Mouse (Mus musculus): Measurements from ENCODE around the gene Gm20765. TPM values are rescaled to one million over a fixed set of nuclear protein-coding genes. Genes with fewer than 3 reads are reported as not detected.
"Not testable (repeated sequence)": the region's sequence is repeated elsewhere in the genome, so short reads cannot be mapped to it uniquely, and the experiment has no call there.

Gene Gm20765
- polyA plus RNA-seq (2016; fragmentation: Nextera tagmentation; extraction: Ambion mirVana), result not detected in 2 replicates

DNA sequence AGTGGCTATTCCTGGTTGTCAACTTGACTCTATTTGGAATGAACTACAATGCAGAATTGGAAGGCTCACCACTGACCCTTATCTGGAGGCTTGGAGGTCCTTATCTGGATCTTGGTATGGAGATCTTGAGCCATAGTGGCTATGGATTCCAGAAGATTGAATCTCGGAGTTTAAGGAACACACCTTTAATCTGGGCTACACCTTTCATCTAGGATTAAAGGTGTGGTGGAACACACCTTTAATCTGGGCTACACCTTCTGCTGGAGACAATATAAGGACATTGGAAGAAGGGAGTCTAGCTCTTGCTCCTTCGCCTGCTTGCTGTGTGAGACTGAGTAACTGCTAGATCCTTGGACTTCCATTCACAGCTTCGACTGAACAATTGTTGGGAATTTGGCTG lies at the start of gene Gm20765:
Gene Gm20765 (plus strand): TSS at position 301 of the 400 bp plus-strand sequence.
- WGBS, result no CpG with 5 or more reads among the region's 3 CpGs
- not testable (repeated sequence) for H3K27me3 ChIP-seq (ENCODE audit: insufficient read depth, poor library complexity, severe bottlenecking); H3K9me3 ChIP-seq; H3K4me3 ChIP-seq; H3K4me1 ChIP-seq (replicated peaks); DNase-seq (ENCODE audit: low spot score); H3K36me3 ChIP-seq; H3K27ac ChIP-seq

DNA sequence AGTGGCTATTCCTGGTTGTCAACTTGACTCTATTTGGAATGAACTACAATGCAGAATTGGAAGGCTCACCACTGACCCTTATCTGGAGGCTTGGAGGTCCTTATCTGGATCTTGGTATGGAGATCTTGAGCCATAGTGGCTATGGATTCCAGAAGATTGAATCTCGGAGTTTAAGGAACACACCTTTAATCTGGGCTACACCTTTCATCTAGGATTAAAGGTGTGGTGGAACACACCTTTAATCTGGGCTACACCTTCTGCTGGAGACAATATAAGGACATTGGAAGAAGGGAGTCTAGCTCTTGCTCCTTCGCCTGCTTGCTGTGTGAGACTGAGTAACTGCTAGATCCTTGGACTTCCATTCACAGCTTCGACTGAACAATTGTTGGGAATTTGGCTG lies 42.6 kb upstream of the Gm20765 start, which contains the start of gene Gm21293:
Gene Gm21293 (plus strand): TSS at position 301 of the 400 bp plus-strand sequence.
- not testable (repeated sequence) for H3K36me3 ChIP-seq; H3K27ac ChIP-seq; H3K9me3 ChIP-seq; DNase-seq (ENCODE audit: low spot score); H3K27me3 ChIP-seq (ENCODE audit: insufficient read depth, poor library complexity, severe bottlenecking); H3K4me1 ChIP-seq (replicated peaks); H3K4me3 ChIP-seq
- WGBS, result no CpG with 5 or more reads among the region's 3 CpGs

DNA sequence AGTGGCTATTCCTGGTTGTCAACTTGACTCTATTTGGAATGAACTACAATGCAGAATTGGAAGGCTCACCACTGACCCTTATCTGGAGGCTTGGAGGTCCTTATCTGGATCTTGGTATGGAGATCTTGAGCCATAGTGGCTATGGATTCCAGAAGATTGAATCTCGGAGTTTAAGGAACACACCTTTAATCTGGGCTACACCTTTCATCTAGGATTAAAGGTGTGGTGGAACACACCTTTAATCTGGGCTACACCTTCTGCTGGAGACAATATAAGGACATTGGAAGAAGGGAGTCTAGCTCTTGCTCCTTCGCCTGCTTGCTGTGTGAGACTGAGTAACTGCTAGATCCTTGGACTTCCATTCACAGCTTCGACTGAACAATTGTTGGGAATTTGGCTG lies 34.1 kb upstream of the Gm20765 start, which contains the start of gene Gm6763:
Gene Gm6763 (plus strand): TSS at position 301 of the 400 bp plus-strand sequence.
- not testable (repeated sequence) for H3K36me3 ChIP-seq; H3K27me3 ChIP-seq (ENCODE audit: insufficient read depth, poor library complexity, severe bottlenecking); H3K4me1 ChIP-seq (replicated peaks); H3K27ac ChIP-seq; H3K9me3 ChIP-seq; H3K4me3 ChIP-seq; DNase-seq (ENCODE audit: low spot score)
- no CpG with 5 or more reads among the region's 3 CpGs for WGBS

GRCm38 (mm10) chr10:104159706-104160105 lies 25.6 kb upstream of the Gm20765 start, which contains the start of gene Gm8764:
Gm8764 (plus strand) TSS chr10:104160006.
- H3K4me3 ChIP-seq; H3K9me3 ChIP-seq; H3K4me1 ChIP-seq (replicated peaks); DNase-seq (ENCODE audit: low spot score); H3K27me3 ChIP-seq (ENCODE audit: insufficient read depth, poor library complexity, severe bottlenecking); H3K36me3 ChIP-seq; H3K27ac ChIP-seq: not testable (repeated sequence)
- WGBS, result no CpG with 5 or more reads among the region's 3 CpGs

DNA sequence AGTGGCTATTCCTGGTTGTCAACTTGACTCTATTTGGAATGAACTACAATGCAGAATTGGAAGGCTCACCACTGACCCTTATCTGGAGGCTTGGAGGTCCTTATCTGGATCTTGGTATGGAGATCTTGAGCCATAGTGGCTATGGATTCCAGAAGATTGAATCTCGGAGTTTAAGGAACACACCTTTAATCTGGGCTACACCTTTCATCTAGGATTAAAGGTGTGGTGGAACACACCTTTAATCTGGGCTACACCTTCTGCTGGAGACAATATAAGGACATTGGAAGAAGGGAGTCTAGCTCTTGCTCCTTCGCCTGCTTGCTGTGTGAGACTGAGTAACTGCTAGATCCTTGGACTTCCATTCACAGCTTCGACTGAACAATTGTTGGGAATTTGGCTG lies 17.1 kb upstream of the Gm20765 start, which contains the start of gene Gm21304:
Gene Gm21304 (plus strand): TSS at position 301 of the 400 bp plus-strand sequence.
- not testable (repeated sequence) for H3K4me3 ChIP-seq; H3K27me3 ChIP-seq (ENCODE audit: insufficient read depth, poor library complexity, severe bottlenecking); H3K4me1 ChIP-seq (replicated peaks); H3K36me3 ChIP-seq; H3K27ac ChIP-seq; DNase-seq (ENCODE audit: low spot score); H3K9me3 ChIP-seq
- no CpG with 5 or more reads among the region's 3 CpGs for WGBS

GRCm38 (mm10) chr10:104176724-104177123 lies 8.6 kb upstream of the Gm20765 start, which contains the start of gene Gm21312:
Gm21312 (plus strand) TSS chr10:104177024.
- H3K27me3 ChIP-seq (ENCODE audit: insufficient read depth, poor library complexity, severe bottlenecking); H3K36me3 ChIP-seq; H3K27ac ChIP-seq; H3K4me3 ChIP-seq; DNase-seq (ENCODE audit: low spot score); H3K9me3 ChIP-seq; H3K4me1 ChIP-seq (replicated peaks): not testable (repeated sequence)
- no CpG with 5 or more reads among the region's 3 CpGs for WGBS

GRCm38 (mm10) chr10:104193742-104194141 lies 8.4 kb downstream of the Gm20765 start, which contains the start of gene Gm4340:
Gm4340 (plus strand) TSS chr10:104194042.
- H3K36me3 ChIP-seq; H3K27ac ChIP-seq; DNase-seq (ENCODE audit: low spot score); H3K4me1 ChIP-seq (replicated peaks); H3K4me3 ChIP-seq; H3K27me3 ChIP-seq (ENCODE audit: insufficient read depth, poor library complexity, severe bottlenecking); H3K9me3 ChIP-seq: not testable (repeated sequence)
- WGBS, result no CpG with 5 or more reads among the region's 3 CpGs

- H3K4me1 ChIP-seq (replicated peaks), result no peaks in the 10 kb centered on the region
- DNase-seq (ENCODE audit: low spot score), result no peak
- 77% methylated on average over 1 of the region's 1 CpGs for WGBS
Measured at GRCm38 (mm10) chr10:104209655-104210054, 24.3 kb downstream of the Gm20765 start.

GRCm38 (mm10) chr10:104210268-104210990 lies 25.1 kb downstream of the Gm20765 start:
- Histone ChIP-seq H3K9me3 (no peaks in the 10 kb centered on the region), H3K27ac (no peak overlapping the region), H3K4me3 (no peak overlapping the region), H3K4me1 (replicated peaks) (no peaks in the 10 kb centered on the region), H3K36me3 (no peaks in the 10 kb centered on the region), H3K27me3 (ENCODE audit: insufficient read depth, poor library complexity, severe bottlenecking) (no peaks in the 10 kb centered on the region)
- 82% methylated on average over 3 of the region's 3 CpGs for WGBS
- no peak for DNase-seq (ENCODE audit: low spot score)

More at GRCm38 (mm10) chr10:104209655-104210054, 24.3 kb downstream of the Gm20765 start:
- Histone ChIP-seq H3K4me3 (no peak overlapping the region), H3K36me3 (no peaks in the 10 kb centered on the region), H3K27ac (no peak overlapping the region), H3K27me3 (ENCODE audit: insufficient read depth, poor library complexity, severe bottlenecking) (no peaks in the 10 kb centered on the region), H3K9me3 (no peaks in the 10 kb centered on the region)

DNA sequence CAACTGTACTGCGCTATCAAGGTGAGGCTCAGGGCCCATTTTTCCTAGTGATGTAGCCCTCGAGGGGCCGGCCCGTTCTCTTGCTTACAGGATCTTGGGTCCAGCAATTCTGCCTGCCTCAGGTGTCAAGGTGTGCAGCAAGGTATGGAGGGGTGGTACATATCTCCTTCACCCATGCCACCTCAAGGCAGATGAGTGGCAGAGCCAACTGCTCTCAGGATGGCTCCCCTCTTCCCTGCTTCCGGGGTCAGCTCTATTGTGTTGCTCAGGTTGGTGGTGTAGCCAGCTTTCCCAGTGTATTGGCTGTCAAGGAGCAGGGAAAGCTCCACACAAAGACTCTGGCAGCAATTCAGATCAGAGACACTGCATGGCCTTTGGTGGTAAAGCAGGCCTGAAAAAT lies 29.2 kb downstream of the Gm20765 start:
- no peak for DNase-seq (ENCODE audit: low spot score)
- H3K27ac ChIP-seq, result no peak overlapping the region
- H3K9me3 ChIP-seq, result no peaks in the 10 kb centered on the region
- H3K27me3 ChIP-seq (ENCODE audit: insufficient read depth, poor library complexity, severe bottlenecking), result no peaks in the 10 kb centered on the region
- no peaks in the 10 kb centered on the region for H3K4me1 ChIP-seq (replicated peaks)
- H3K4me3 ChIP-seq, result no peak overlapping the region
- 92% methylated on average over 5 of the region's 5 CpGs for WGBS
- no peaks in the 10 kb centered on the region for H3K36me3 ChIP-seq

- 88% methylated on average over 6 of the region's 6 CpGs for WGBS
- no peaks in the 10 kb centered on the region for H3K36me3 ChIP-seq
- no peaks in the 10 kb centered on the region for H3K27me3 ChIP-seq (ENCODE audit: insufficient read depth, poor library complexity, severe bottlenecking)
- H3K9me3 ChIP-seq, result no peaks in the 10 kb centered on the region
- H3K27ac ChIP-seq, result no peak overlapping the region
- no peak for DNase-seq (ENCODE audit: low spot score)
- no peak overlapping the region for H3K4me3 ChIP-seq
- no peaks in the 10 kb centered on the region for H3K4me1 ChIP-seq (replicated peaks)
Measured at GRCm38 (mm10) chr10:104220303-104221021, 35.1 kb downstream of the Gm20765 start.
